Mouse (Mus musculus): Measurements from ENCODE around the gene Xrra1. TPM values are rescaled to one million over a fixed set of nuclear protein-coding genes. Genes with fewer than 3 reads are reported as not detected.

Gene Xrra1
- polyA plus RNA-seq, 2 experiments = 0.20 to 0.25 TPM

DNA sequence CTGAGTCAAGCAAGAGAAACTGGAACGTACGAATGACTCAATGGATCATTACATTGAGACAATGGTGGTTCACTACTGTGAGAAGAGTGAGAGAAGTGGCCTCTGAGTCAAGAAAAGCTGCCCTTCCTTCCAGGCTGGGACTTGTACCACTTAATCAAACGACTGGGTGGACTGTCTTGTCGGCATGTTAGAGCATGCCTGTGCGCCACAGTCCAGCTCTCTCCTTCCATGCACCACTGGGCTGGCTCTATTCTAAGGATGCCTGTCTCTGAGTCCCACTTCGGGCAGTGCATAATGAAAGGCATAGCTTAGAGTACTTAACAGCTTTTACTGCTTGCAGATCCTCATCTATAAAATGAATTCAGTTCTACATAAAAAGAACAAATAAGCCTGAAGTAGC is 32.8 kb upstream of the Xrra1 start:
- no peaks in the 10 kb centered on the region for H3K9me3 ChIP-seq (ENCODE audit: control insufficient read depth, low read length)
- no peaks in the 10 kb centered on the region for H3K4me1 ChIP-seq (ENCODE audit: control insufficient read depth, insufficient read depth, low read length)
- WGBS = 61% methylated on average over 6 of the region's 6 CpGs
- H3K4me2 ChIP-seq (replicated peaks; ENCODE audit: low read depth, low read length, severe bottlenecking) = no peak overlapping the region
- DNase-seq (ENCODE audit: low spot score) (no peak), ATAC-seq (ENCODE audit: low FRiP score, low read depth) (no peak)
- no peak overlapping the region for H3K4me3 ChIP-seq (replicated peaks; ENCODE audit: low read length)
- no peak overlapping the region for H3K9ac ChIP-seq (ENCODE audit: low read depth, low read length, severe bottlenecking)
- no peaks in the 10 kb centered on the region for H3K36me3 ChIP-seq (ENCODE audit: control insufficient read depth, insufficient read depth, low read length)
- TF ChIP-seq POLR2A (IDR thresholded peaks at IDR 0.05; ENCODE audit: borderline replicate concordance, extremely low read depth, insufficient read depth, insufficient read length) = no peak
- no peaks in the 10 kb centered on the region for H3K27me3 ChIP-seq (ENCODE audit: control insufficient read depth, insufficient read depth, low read length)
- H3K27ac ChIP-seq (replicated peaks; ENCODE audit: low read depth, low read length) = no peak overlapping the region

GRCm38 (mm10) chr7:99828083-99828570 is 30.8 kb upstream of the Xrra1 start, which contains the start of gene Neu3:
Gene Neu3 (minus strand): TSS chr7:99828417.
- Histone ChIP-seq H3K27ac (replicated peaks; ENCODE audit: low read depth, low read length) (0 out of 2 replicates have a peak within 1 kb of the TSS, but pooled peaks have one; percentile 72), H3K4me1 (ENCODE audit: control insufficient read depth, insufficient read depth, low read length) (no peaks in the 10 kb centered on the region), H3K9me3 (ENCODE audit: control insufficient read depth, low read length) (no peaks in the 10 kb centered on the region), H3K4me3 (replicated peaks; ENCODE audit: low read length) (peak within 1 kb of the TSS; percentile 42), H3K27me3 (ENCODE audit: control insufficient read depth, insufficient read depth, low read length) (no peaks in the 10 kb centered on the region), H3K9ac (ENCODE audit: low read depth, low read length, severe bottlenecking) (peak within 1 kb of the TSS; percentile 54), H3K36me3 (ENCODE audit: control insufficient read depth, insufficient read depth, low read length) (no peaks in the 10 kb centered on the region), H3K4me2 (replicated peaks; ENCODE audit: low read depth, low read length, severe bottlenecking) (peak within 1 kb of the TSS; percentile 54)
- under 1% methylated on average over 26 of the region's 26 CpGs for WGBS
- ATAC-seq (ENCODE audit: low FRiP score, low read depth) (peak; percentile 98), DNase-seq (ENCODE audit: low spot score) (peak; percentile 92)
- 0 out of 2 replicates have a peak, but pooled peaks have one; percentile 21 for TF ChIP-seq POLR2A (IDR thresholded peaks at IDR 0.05; ENCODE audit: borderline replicate concordance, extremely low read depth, insufficient read depth, insufficient read length)

GRCm38 (mm10) chr7:99833115-99833845 is 25.6 kb upstream of the Xrra1 start:
- WGBS = 88% methylated on average over 5 of the region's 5 CpGs
- no peaks in the 10 kb centered on the region for H3K9me3 ChIP-seq (ENCODE audit: control insufficient read depth, low read length)
- peaks cover 17% of the 10 kb centered on the region for H3K36me3 ChIP-seq (ENCODE audit: control insufficient read depth, insufficient read depth, low read length)
- H3K9ac ChIP-seq (ENCODE audit: low read depth, low read length, severe bottlenecking) = no peak overlapping the region
- no peak for TF ChIP-seq POLR2A (IDR thresholded peaks at IDR 0.05; ENCODE audit: borderline replicate concordance, extremely low read depth, insufficient read depth, insufficient read length)
- no peak overlapping the region for H3K4me2 ChIP-seq (replicated peaks; ENCODE audit: low read depth, low read length, severe bottlenecking)
- no peak for DNase-seq (ENCODE audit: low spot score)
- no peak for ATAC-seq (ENCODE audit: low FRiP score, low read depth)
- no peak overlapping the region for H3K27ac ChIP-seq (replicated peaks; ENCODE audit: low read depth, low read length)
- no peak overlapping the region for H3K4me3 ChIP-seq (replicated peaks; ENCODE audit: low read length)
- peaks cover 15% of the 10 kb centered on the region for H3K4me1 ChIP-seq (ENCODE audit: control insufficient read depth, insufficient read depth, low read length)
- H3K27me3 ChIP-seq (ENCODE audit: control insufficient read depth, insufficient read depth, low read length) = no peaks in the 10 kb centered on the region

DNA sequence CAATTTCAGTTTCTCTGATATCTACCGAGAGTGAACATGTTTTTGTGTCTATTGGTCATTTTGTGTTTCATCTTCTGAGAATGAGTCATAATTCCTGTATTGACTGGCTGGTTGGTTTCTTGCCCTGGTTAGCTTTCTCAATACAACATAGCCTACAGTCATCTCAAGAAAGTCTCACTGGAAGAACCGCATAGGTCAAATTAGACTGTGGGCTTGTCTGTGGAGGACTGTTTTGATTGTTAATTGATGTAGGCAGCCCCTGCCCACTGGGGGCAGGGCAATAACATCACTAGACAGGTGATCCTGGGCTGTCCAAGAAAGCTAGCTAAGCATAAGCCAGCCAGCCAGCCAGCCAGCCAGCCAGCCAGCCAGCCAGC is 25.1 kb upstream of the Xrra1 start:
- H3K4me3 ChIP-seq (replicated peaks; ENCODE audit: low read length) = no peak overlapping the region
- H3K27me3 ChIP-seq (ENCODE audit: control insufficient read depth, insufficient read depth, low read length) = no peaks in the 10 kb centered on the region
- no peak for TF ChIP-seq POLR2A (IDR thresholded peaks at IDR 0.05; ENCODE audit: borderline replicate concordance, extremely low read depth, insufficient read depth, insufficient read length)
- peaks cover 19% of the 10 kb centered on the region for H3K4me1 ChIP-seq (ENCODE audit: control insufficient read depth, insufficient read depth, low read length)
- no peak for DNase-seq (ENCODE audit: low spot score)
- 91% methylated on average over 2 of the region's 2 CpGs for WGBS
- no peaks in the 10 kb centered on the region for H3K9me3 ChIP-seq (ENCODE audit: control insufficient read depth, low read length)
- no peak for ATAC-seq (ENCODE audit: low FRiP score, low read depth)
- H3K4me2 ChIP-seq (replicated peaks; ENCODE audit: low read depth, low read length, severe bottlenecking) = no peak overlapping the region
- no peak overlapping the region for H3K9ac ChIP-seq (ENCODE audit: low read depth, low read length, severe bottlenecking)
- H3K27ac ChIP-seq (replicated peaks; ENCODE audit: low read depth, low read length) = no peak overlapping the region
- peaks cover 21% of the 10 kb centered on the region for H3K36me3 ChIP-seq (ENCODE audit: control insufficient read depth, insufficient read depth, low read length)

DNA sequence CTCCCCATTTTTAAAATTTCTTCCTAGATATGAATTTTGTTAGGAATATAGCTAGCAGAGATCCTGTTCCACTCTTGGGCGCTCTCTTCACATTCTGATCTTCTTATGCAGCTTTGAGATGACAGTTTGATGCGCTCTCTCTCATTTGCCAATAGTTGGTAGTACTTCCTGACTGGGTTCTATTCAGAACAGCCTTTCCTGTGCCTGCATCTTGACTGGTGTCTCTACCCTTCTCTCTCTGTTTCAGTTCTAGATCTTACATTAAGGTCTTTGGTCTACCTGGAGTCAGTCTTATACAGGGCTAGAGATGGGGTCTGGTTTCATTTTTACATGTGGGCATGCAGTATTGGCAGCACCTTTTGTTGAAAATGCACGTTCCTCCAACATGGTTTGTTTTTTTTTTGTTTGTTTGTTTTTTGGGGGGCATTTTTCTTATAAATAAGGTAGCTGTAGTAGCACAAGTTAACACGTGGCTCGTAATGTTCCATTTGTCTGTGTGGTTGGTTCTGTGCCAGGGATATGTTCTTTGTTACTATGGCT is 24.5 kb upstream of the Xrra1 start:
- no peak for DNase-seq (ENCODE audit: low spot score)
- H3K4me3 ChIP-seq (replicated peaks; ENCODE audit: low read length) = no peak overlapping the region
- H3K36me3 ChIP-seq (ENCODE audit: control insufficient read depth, insufficient read depth, low read length) = peaks cover 26% of the 10 kb centered on the region
- no peak for TF ChIP-seq POLR2A (IDR thresholded peaks at IDR 0.05; ENCODE audit: borderline replicate concordance, extremely low read depth, insufficient read depth, insufficient read length)
- H3K4me1 ChIP-seq (ENCODE audit: control insufficient read depth, insufficient read depth, low read length) = peaks cover 19% of the 10 kb centered on the region
- H3K27ac ChIP-seq (replicated peaks; ENCODE audit: low read depth, low read length) = no peak overlapping the region
- no peak for ATAC-seq (ENCODE audit: low FRiP score, low read depth)
- WGBS = 82% methylated on average over 5 of the region's 5 CpGs
- no peaks in the 10 kb centered on the region for H3K9me3 ChIP-seq (ENCODE audit: control insufficient read depth, low read length)
- no peak overlapping the region for H3K4me2 ChIP-seq (replicated peaks; ENCODE audit: low read depth, low read length, severe bottlenecking)
- no peaks in the 10 kb centered on the region for H3K27me3 ChIP-seq (ENCODE audit: control insufficient read depth, insufficient read depth, low read length)
- H3K9ac ChIP-seq (ENCODE audit: low read depth, low read length, severe bottlenecking) = no peak overlapping the region
